Mouse (Mus musculus): ENCODE data around the gene Ptgis.

DNA sequence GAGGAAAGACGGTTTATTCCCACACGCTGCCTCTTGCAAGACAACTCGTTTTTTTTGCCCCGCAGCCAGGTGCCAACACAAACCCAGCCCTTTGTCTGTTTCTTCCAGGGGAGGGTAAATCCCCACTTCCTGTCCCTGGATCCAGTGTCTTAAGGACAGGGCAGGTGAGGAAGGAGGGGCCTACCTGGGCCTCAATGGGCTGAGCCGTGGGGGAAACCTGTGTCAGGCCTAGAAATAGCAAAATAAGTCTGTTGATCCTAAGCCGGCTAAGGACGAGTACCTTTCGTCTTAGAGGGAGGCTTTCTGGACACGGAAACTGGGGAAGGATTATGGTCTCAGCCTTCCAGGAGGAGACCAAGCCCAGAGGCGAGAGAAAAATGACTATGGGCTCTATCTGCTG is 53.9 kb downstream of the Ptgis start:
- TF ChIP-seq EP300 (IDR thresholded peaks at IDR 0.05; ENCODE audit: low read depth) (no peak), CTCF (IDR thresholded peaks at IDR 0.05; ENCODE audit: low read depth) (no peak)
